Mouse (Mus musculus): ENCODE measurements at regions not wholly inside any gene's neighbourhood (a gene's known extent, or its start where the extent isn't known, plus 50 kb on each side); places are given as distances from the start of the nearest gene placed in this dataset.

- no peaks in the 10 kb centered on the region for H3K27me3 ChIP-seq
- H3K9ac ChIP-seq, result no peak overlapping the region
- WGBS, result 85% methylated on average over 3 of the region's 3 CpGs
- no peak overlapping the region for H3K4me2 ChIP-seq
- ATAC-seq, result no peak
- no peaks in the 10 kb centered on the region for H3K9me3 ChIP-seq (replicated peaks)
- no peak overlapping the region for H3K4me3 ChIP-seq
- H3K27ac ChIP-seq, result no peak overlapping the region
- no peaks in the 10 kb centered on the region for H3K4me1 ChIP-seq
- no peaks in the 10 kb centered on the region for H3K36me3 ChIP-seq (ENCODE audit: poor library complexity, severe bottlenecking)
Observed at GRCm38 (mm10) chr6:141167270-141167669, 81.8 kb upstream of the Pde3a start.

- WGBS, result 62% methylated on average over 3 of the region's 3 CpGs
- Histone ChIP-seq H3K4me1 (no peaks in the 10 kb centered on the region), H3K9ac (no peak overlapping the region), H3K27ac (no peak overlapping the region), H3K4me3 (no peak overlapping the region), H3K9me3 (replicated peaks) (no peaks in the 10 kb centered on the region), H3K4me2 (no peak overlapping the region), H3K36me3 (ENCODE audit: poor library complexity, severe bottlenecking) (no peaks in the 10 kb centered on the region), H3K27me3 (no peaks in the 10 kb centered on the region)
- ATAC-seq, result no peak
Observed at GRCm38 (mm10) chr6:141168356-141168755, 80.7 kb upstream of the Pde3a start.

GRCm38 (mm10) chr6:141183782-141184181 lies 65.3 kb upstream of the Pde3a start:
- Histone ChIP-seq H3K9me3 (replicated peaks) (no peaks in the 10 kb centered on the region), H3K4me3 (no peak overlapping the region), H3K27ac (no peak overlapping the region), H3K36me3 (ENCODE audit: poor library complexity, severe bottlenecking) (no peaks in the 10 kb centered on the region), H3K4me1 (peaks cover 5% of the 10 kb centered on the region), H3K4me2 (no peak overlapping the region), H3K27me3 (peaks cover 10% of the 10 kb centered on the region; the same call in 1 of the 2 replicates), H3K9ac (no peak overlapping the region)
- WGBS, result 3% methylated on average over 1 of the region's 1 CpGs
- ATAC-seq, result peak; percentile 63

GRCm38 (mm10) chr6:141188036-141188435 lies 61.0 kb upstream of the Pde3a start:
- ATAC-seq, result no peak

GRCm38 (mm10) chr6:141189093-141189492 lies 60.0 kb upstream of the Pde3a start:
- no peak overlapping the region for H3K4me3 ChIP-seq
- no peaks in the 10 kb centered on the region for H3K9me3 ChIP-seq (replicated peaks)
- no peak overlapping the region for H3K9ac ChIP-seq
- ATAC-seq, result peak; percentile 65; the same call in 1 of the 2 replicates
- no peak overlapping the region for H3K27ac ChIP-seq
- 0 out of 2 replicates have a peak, but pooled peaks cover 4% of the 10 kb centered on the region for H3K27me3 ChIP-seq
- 59% methylated on average over 5 of the region's 5 CpGs for WGBS
- H3K4me1 ChIP-seq, result peaks cover under 1% of the 10 kb centered on the region; the same call in 1 of the 2 replicates
- H3K4me2 ChIP-seq, result no peak overlapping the region
- H3K36me3 ChIP-seq (ENCODE audit: poor library complexity, severe bottlenecking), result no peaks in the 10 kb centered on the region

More at GRCm38 (mm10) chr6:141188036-141188435, 61.0 kb upstream of the Pde3a start:
- H3K27me3 ChIP-seq, result 0 out of 2 replicates have a peak, but pooled peaks cover 4% of the 10 kb centered on the region
- no peak overlapping the region for H3K27ac ChIP-seq
- H3K9me3 ChIP-seq (replicated peaks), result no peaks in the 10 kb centered on the region
- H3K4me1 ChIP-seq, result peaks cover 5% of the 10 kb centered on the region
- no peak overlapping the region for H3K4me3 ChIP-seq
- no peak overlapping the region for H3K9ac ChIP-seq
- H3K36me3 ChIP-seq (ENCODE audit: poor library complexity, severe bottlenecking), result no peaks in the 10 kb centered on the region
- H3K4me2 ChIP-seq, result no peak overlapping the region
- WGBS, result 83% methylated on average over 3 of the region's 3 CpGs

- Histone ChIP-seq H3K9me3 (replicated peaks) (no peaks in the 10 kb centered on the region), H3K4me2 (no peak overlapping the region), H3K4me3 (no peak overlapping the region), H3K27me3 (0 out of 2 replicates have a peak, but pooled peaks cover 4% of the 10 kb centered on the region), H3K9ac (no peak overlapping the region), H3K27ac (no peak overlapping the region), H3K4me1 (no peaks in the 10 kb centered on the region), H3K36me3 (ENCODE audit: poor library complexity, severe bottlenecking) (no peaks in the 10 kb centered on the region)
- ATAC-seq, result no peak
- 92% methylated on average over 3 of the region's 3 CpGs for WGBS
Observed at GRCm38 (mm10) chr6:141189701-141190100, 59.4 kb upstream of the Pde3a start.

- Histone ChIP-seq H3K36me3 (ENCODE audit: poor library complexity, severe bottlenecking) (no peaks in the 10 kb centered on the region), H3K4me1 (no peaks in the 10 kb centered on the region), H3K9me3 (replicated peaks) (no peaks in the 10 kb centered on the region), H3K9ac (no peak overlapping the region), H3K4me2 (no peak overlapping the region), H3K27me3 (0 out of 2 replicates have a peak, but pooled peaks cover 4% of the 10 kb centered on the region), H3K4me3 (no peak overlapping the region), H3K27ac (no peak overlapping the region)
- ATAC-seq, result no peak
- 82% methylated on average over 5 of the region's 5 CpGs for WGBS
Observed at GRCm38 (mm10) chr6:141190383-141190782, 58.7 kb upstream of the Pde3a start.

GRCm38 (mm10) chr6:141197501-141197900 lies 51.6 kb upstream of the Pde3a start:
- H3K9ac ChIP-seq, result no peak overlapping the region
- H3K27ac ChIP-seq, result no peak overlapping the region
- no peaks in the 10 kb centered on the region for H3K4me1 ChIP-seq
- H3K4me3 ChIP-seq, result no peak overlapping the region
- H3K36me3 ChIP-seq (ENCODE audit: poor library complexity, severe bottlenecking), result no peaks in the 10 kb centered on the region
- H3K27me3 ChIP-seq, result no peaks in the 10 kb centered on the region
- WGBS, result 98% methylated on average over 4 of the region's 4 CpGs
- ATAC-seq, result no peak
- no peak overlapping the region for H3K4me2 ChIP-seq
- H3K9me3 ChIP-seq (replicated peaks), result no peaks in the 10 kb centered on the region
